Mouse (Mus musculus) thymus, postnatal 10 days (tissue): ENCODE data around the gene Ikbkg.
"Not testable (repeated sequence)": the region's sequence is repeated elsewhere in the genome, so short reads cannot be mapped to it uniquely, and the experiment has no call there.

Experiments
- DNase-seq, 2 experiments: peaks; one replicate each; pipeline ENCODE4 v3.0.0; 2021; ENCODE audit warnings: low spot score in 2 of 2

The Ikbkg gene

DNA sequence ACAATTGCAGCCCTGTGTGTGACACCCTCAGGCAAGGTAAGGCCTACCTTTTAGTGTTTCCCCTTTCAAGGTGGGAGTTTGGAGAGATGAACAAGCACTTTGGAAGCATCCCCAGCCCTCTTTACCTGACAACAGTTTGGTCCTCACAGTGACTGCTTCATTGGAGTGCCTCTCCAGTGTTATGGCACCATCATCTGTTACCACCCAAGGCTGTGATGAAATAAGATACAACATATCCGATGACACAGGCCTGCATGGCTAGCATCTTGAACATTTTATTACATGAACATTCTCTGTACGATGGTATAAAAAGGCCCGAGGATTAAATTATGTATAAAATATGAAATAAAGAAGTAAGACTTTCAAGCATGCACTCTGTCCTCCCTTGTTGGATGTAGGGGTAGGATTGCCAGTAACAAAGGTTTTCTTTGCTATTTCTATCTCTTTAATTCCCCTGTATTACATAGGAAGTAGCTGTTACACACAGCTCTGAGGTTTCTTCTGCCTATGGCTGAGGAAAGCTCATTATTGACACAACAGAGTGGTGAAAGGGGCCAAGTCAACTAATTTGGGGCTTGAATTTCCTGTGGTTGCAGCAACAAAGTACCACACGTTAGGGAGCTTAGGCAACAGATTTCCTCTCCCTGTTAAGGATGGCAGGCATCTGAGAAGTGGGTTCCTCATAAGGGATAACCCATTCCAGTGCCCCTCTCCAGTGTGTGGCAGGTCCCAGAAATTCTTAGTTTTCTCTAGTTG lies 58.2 kb downstream of the Ikbkg start:
- no peak for DNase-seq

DNA sequence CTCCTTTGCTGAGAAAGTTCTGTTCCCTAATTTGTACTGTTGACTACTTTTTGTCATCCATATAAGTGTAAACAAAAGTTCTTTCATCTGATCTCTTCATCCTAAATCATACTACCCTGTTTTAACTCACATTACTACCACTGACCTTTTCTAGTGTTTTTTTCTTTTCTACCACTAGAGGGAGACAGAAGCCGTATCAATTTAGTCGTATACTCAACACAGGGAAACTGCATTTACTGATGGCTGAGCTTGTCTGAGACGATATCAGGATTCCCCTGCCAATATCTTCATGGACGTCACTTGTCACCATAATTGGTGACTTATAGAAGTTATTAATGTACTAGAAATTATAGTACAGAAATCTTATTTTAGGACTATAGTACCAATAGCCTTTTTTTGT lies 59.7 kb downstream of the Ikbkg start:
- no peak for DNase-seq

DNA sequence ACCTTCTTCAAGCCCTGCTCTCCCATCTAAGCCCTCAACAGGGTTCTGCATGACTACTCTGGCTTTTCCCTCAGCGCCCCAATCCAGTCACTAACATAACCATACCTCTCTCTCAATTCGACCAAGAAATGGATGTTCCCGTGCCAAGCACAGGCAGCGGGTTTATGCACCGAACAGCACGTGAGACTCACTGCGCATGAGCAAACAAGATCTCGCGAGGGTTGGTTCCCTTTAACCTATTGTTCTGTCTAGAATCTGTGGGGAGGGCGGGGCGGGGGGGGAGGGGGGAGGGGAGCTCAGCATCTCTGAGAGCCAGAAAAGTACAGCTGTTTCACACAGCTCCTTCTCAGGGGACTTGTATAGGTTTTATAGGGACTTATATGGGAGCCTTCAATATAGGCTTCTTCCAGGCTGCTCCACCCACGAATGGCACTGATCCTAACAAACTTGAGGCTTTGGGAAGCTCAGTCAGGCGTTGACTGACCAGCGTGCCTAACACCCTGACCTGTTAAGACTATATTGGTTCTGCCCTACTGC lies 88.3 kb downstream of the Ikbkg start, which contains the start of gene Gm6880:
TSS of gene Gm6880 (minus strand) at position 51 of the 537 bp plus-strand sequence.
- DNase-seq = not testable (repeated sequence)

DNA sequence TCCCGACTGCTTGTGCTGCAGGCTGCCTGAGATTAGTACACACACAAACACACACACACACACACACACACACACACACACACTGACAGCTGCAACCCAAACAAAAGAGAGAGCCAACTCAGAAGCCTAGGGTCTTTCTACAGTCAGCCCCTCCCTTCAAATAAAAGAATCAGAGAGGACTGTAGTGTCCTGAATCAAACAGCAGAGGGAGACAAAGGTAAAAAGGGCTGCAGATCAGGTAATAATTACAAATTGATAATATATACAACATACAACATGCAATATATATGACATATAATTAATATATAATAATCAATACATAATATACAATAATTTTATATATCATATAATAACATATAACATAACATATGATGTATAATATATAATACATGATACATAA lies 104.0 kb downstream of the Ikbkg start:
- DNase-seq = no peak
